Mouse (Mus musculus): ENCODE results near the gene Spata16. TPM values are rescaled to one million over a fixed set of nuclear protein-coding genes. Genes with fewer than 3 reads are reported as not detected.

The Spata16 gene
- total and polyA plus RNA-seq, 3 experiments: not detected

DNA sequence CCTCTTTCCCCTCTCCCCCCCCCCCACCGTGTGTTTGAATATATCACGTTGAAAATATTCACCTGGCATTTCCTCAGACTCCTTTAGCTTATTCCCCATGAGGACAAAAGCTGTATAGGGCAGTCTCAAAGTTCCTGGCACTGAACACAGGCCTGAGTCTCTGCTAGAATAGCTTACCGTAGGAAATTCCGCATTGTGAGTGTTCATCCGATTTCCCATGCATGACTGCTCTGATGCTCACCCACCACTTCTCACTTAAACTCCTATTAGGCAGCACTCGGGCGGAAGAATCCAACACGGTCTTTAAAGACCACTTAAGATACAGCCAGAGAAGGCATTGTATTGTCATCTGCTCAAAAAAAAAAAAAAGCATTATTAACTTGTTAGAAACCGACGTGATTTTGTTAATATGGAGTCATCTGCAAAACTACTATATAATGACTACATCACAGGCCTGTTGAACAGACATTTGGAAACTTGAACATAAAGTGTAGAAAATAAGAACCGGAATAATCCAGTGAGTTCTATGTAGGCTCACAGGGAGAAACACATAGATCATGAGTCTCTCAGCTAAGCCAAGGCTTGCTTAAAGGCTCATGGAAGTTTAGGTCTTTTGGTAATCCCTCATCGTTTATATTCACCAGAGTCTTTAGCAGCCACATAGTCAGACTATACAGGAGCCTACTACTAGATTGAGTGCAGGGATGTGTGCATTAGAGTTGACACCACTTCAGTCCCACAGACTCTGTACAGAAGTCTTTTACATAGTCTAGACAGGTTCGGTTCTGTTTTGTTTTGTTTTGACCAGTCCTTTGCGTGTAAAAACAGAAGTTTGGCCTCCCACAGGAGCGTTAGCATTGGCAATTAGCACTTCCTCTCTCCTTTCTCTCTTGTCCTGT is 4.2 kb downstream of the Spata16 start:
- in situ Hi-C loops (cut with MboI; ENCODE audit: low pct_ligation_motif_present, low pct_unique_long_range_greater_than_20kb, low sequenced_read_pairs): no loop called here
- no peak overlapping the region for H3K27ac ChIP-seq (ENCODE audit: insufficient read depth, low read depth)
- no peaks in the 10 kb centered on the region for H3K27me3 ChIP-seq (replicated peaks)
- H3K9me3 ChIP-seq (replicated peaks; ENCODE audit: low read length): no peaks in the 10 kb centered on the region
- no peak for TF ChIP-seq USF2 (conservative IDR thresholded peaks at IDR 0.05; ENCODE audit: low read depth, low read length)
- no peak for TF ChIP-seq SMC3 (IDR thresholded peaks at IDR 0.05; ENCODE audit: low read depth, low read length)
- no peak for TF ChIP-seq MAFK (IDR thresholded peaks at IDR 0.05; ENCODE audit: insufficient replicate concordance, low read length)
- no peak for TF ChIP-seq POLR2A (IDR thresholded peaks at IDR 0.05; ENCODE audit: low read depth, low read length)
- TF ChIP-seq ELF1 (IDR thresholded peaks at IDR 0.05; ENCODE audit: low read depth, low read length): no peak
- TF ChIP-seq JUND (conservative IDR thresholded peaks at IDR 0.05; ENCODE audit: low read depth, low read length): no peak
- TF ChIP-seq EP300 (IDR thresholded peaks at IDR 0.05; ENCODE audit: low read length): no peak
- no peak for TF ChIP-seq ETS1 (conservative IDR thresholded peaks at IDR 0.05; ENCODE audit: low read depth, low read length)
- no peak for TF ChIP-seq NELFE (IDR thresholded peaks at IDR 0.05; ENCODE audit: low read depth, low read length)
- TF ChIP-seq E2F4 (IDR thresholded peaks at IDR 0.05; ENCODE audit: insufficient replicate concordance, low read depth, low read length): no peak
- TF ChIP-seq IRF4 (IDR thresholded peaks at IDR 0.05; ENCODE audit: low read depth, low read length): no peak
- TF ChIP-seq MXI1 (IDR thresholded peaks at IDR 0.05; ENCODE audit: low read depth, low read length): no peak
- H3K9ac ChIP-seq (ENCODE audit: insufficient read depth, low read depth): no peak overlapping the region
- no peak overlapping the region for H3K4me2 ChIP-seq (ENCODE audit: insufficient read depth, low read depth, poor library complexity, severe bottlenecking)
- H3K79me2 ChIP-seq (replicated peaks; ENCODE audit: control insufficient read depth, extremely low read depth, insufficient read depth, poor library complexity, severe bottlenecking): no peaks in the 10 kb centered on the region
- H3K4me1 ChIP-seq (ENCODE audit: control insufficient read depth in 1 of 2, insufficient read depth in 2 of 2): peaks cover 0 to 13% of the 10 kb centered on the region in 2 experiments; a peak in 1 of 4 replicates
- no peaks in the 10 kb centered on the region for H3K36me3 ChIP-seq (replicated peaks in 1 of 2; ENCODE audit: control insufficient read depth in 1 of 2, insufficient read depth in 1 of 2, low read length in 1 of 2)
- peak; percentile 5 for DNase-seq (ENCODE audit: extremely low read depth)
- H3K4me3 ChIP-seq (replicated peaks in 1 of 3; ENCODE audit: low read depth in 2 of 3, low read length in 2 of 3, poor library complexity in 1 of 3): no peak overlapping the region
- dilution Hi-C loops (cut with MboI; ENCODE audit: extremely low pct_ligation_motif_present, extremely low pct_unique_long_range_greater_than_20kb, low sequenced_read_pairs): no loop called here

DNA sequence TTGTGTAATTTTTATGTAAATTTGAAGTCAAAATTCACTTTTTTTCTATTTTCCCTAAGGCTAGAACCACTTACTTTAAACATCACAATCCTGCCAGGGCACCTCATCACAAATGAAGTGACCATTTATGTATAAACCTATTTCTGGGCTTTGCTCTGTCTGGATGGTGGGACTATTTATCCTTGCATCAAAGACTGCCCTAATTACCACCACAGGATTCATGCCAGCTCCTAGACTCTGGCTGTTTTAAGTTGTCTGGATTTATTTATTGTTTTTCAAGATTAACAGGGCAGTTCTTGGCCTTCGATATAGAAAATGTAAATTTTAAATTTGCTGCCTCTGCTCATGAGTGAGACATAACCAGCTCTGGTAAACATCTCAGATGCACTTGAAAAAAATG is 6.7 kb downstream of the Spata16 start:
- Histone ChIP-seq H3K9me3 (replicated peaks; ENCODE audit: low read length) (no peaks in the 10 kb centered on the region), H3K4me1 (ENCODE audit: control insufficient read depth in 1 of 2, insufficient read depth in 2 of 2) (peaks cover 0 to 13% of the 10 kb centered on the region in 2 experiments; a peak in 1 of 4 replicates), H3K4me3 (replicated peaks in 1 of 3; ENCODE audit: low read depth in 2 of 3, low read length in 2 of 3, poor library complexity in 1 of 3) (no peak overlapping the region), H3K27me3 (replicated peaks) (no peaks in the 10 kb centered on the region), H3K27ac (ENCODE audit: insufficient read depth, low read depth) (no peak overlapping the region), H3K9ac (ENCODE audit: insufficient read depth, low read depth) (no peak overlapping the region), H3K36me3 (replicated peaks in 1 of 2; ENCODE audit: control insufficient read depth in 1 of 2, insufficient read depth in 1 of 2, low read length in 1 of 2) (no peaks in the 10 kb centered on the region), H3K79me2 (replicated peaks; ENCODE audit: control insufficient read depth, extremely low read depth, insufficient read depth, poor library complexity, severe bottlenecking) (no peaks in the 10 kb centered on the region), H3K4me2 (ENCODE audit: insufficient read depth, low read depth, poor library complexity, severe bottlenecking) (no peak overlapping the region)
- in situ Hi-C loops (cut with MboI; ENCODE audit: low pct_ligation_motif_present, low pct_unique_long_range_greater_than_20kb, low sequenced_read_pairs): no loop called here
- dilution Hi-C loops (cut with MboI; ENCODE audit: extremely low pct_ligation_motif_present, extremely low pct_unique_long_range_greater_than_20kb, low sequenced_read_pairs): no loop called here
- DNase-seq (ENCODE audit: extremely low read depth): no peak
- TF ChIP-seq SIN3A (IDR thresholded peaks at IDR 0.05; ENCODE audit: low read length) (no peak), TBP (conservative IDR thresholded peaks at IDR 0.05; ENCODE audit: low read depth, low read length) (no peak), MAFK (IDR thresholded peaks at IDR 0.05; ENCODE audit: insufficient replicate concordance, low read length) (no peak), TCF12 (IDR thresholded peaks at IDR 0.05; ENCODE audit: low read depth, low read length) (no peak), ZMIZ1 (IDR thresholded peaks at IDR 0.05; ENCODE audit: low read depth, low read length) (no peak), MEF2A (IDR thresholded peaks at IDR 0.05; ENCODE audit: borderline replicate concordance, low read depth, low read length) (no peak), MAX (IDR thresholded peaks at IDR 0.05; ENCODE audit: low read length) (no peak), UBTF (IDR thresholded peaks at IDR 0.05; ENCODE audit: low read depth, low read length) (no peak), USF2 (conservative IDR thresholded peaks at IDR 0.05; ENCODE audit: low read depth, low read length) (no peak), CHD2 (IDR thresholded peaks at IDR 0.05; ENCODE audit: low read length) (no peak), BHLHE40 (IDR thresholded peaks at IDR 0.05; ENCODE audit: low read depth, low read length) (no peak), MYC (IDR thresholded peaks at IDR 0.05; ENCODE audit: low read depth, low read length) (no peak), EP300 (IDR thresholded peaks at IDR 0.05; ENCODE audit: low read length) (no peak), CHD1 (IDR thresholded peaks at IDR 0.05; ENCODE audit: low read depth, low read length) (no peak)

Data from CH12.LX (cell line).